Mouse (Mus musculus) erythroblast, embryonic 14.5 days (primary cell): ENCODE measurements around the gene Pdxp. TPM values are rescaled to one million over a fixed set of nuclear protein-coding genes. Genes with fewer than 3 reads are reported as not detected.

Experiments used
- H3K27me3 ChIP-seq: 2 replicates; pipeline ENCODE4 v1.6.1; 2012; ENCODE audit warnings: inconsistent platforms; ENCODE audit not compliant: control insufficient read depth
- H3K36me3 ChIP-seq: 2 replicates; pipeline ENCODE4 v1.6.1; 2012; ENCODE audit warnings: mild to moderate bottlenecking, inconsistent platforms; ENCODE audit not compliant: control insufficient read depth
- H3K4me1 ChIP-seq: 2 replicates; pipeline ENCODE4 v1.6.1; 2012; ENCODE audit warnings: inconsistent platforms; ENCODE audit not compliant: control insufficient read depth
- H3K4me3 ChIP-seq: replicated peaks from 2 replicates; pipeline ENCODE3; 2012; ENCODE audit warnings: moderate library complexity, mild to moderate bottlenecking, inconsistent platforms
- H3K9me3 ChIP-seq: 2 replicates; pipeline ENCODE4 v1.6.1; 2012; ENCODE audit warnings: low read length, inconsistent platforms, mixed read lengths; ENCODE audit not compliant: control insufficient read depth
- GATA1 ChIP-seq: IDR thresholded peaks from 2 replicates; pipeline ENCODE4 v1.6.1; 2012; ENCODE audit warnings: low read length, inconsistent platforms, mixed read lengths
- TAL1 ChIP-seq: IDR thresholded peaks from 3 replicates; pipeline ENCODE4 v1.6.1; 2012; ENCODE audit warnings: low read length, inconsistent platforms, mixed read lengths
- polyA plus RNA-seq: library from polyadenylated mRNA; stranded (reverse); fragments of >175 nt; gene quantifications from 2 replicates; pipeline ENCODE4 v1.2.3, GENCODE M21; 2012

The Pdxp gene
- polyA plus RNA-seq: 2.1 and 3.0 TPM in 2 replicates

DNA sequence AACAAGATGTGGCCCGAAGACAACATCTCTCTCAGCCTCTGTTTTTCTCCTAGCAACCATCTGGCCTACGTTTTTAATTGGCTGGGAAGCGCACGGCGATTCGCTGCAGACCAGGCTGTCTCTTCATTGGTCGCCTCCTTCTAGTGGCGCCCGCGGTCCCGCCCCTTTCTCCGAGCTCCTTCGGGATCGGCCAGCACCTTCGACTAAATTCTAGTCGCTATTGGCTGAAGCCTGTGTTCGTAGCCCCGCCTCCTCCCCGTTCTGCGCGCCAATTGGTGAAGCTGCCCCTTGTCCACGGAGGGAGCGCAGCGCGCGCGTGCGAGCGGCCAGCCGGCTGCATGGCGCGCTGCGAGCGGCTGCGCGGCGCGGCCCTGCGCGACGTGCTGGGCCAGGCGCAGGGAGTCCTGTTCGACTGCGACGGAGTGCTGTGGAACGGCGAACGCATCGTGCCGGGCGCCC lies at the start of gene Pdxp:
Pdxp (plus strand) TSS at position 288 of the 459 bp plus-strand sequence.
- H3K27me3 ChIP-seq: no peaks in the 10 kb centered on the region
- H3K9me3 ChIP-seq: no peaks in the 10 kb centered on the region
- TF ChIP-seq GATA1: no peak
- no peak for TF ChIP-seq TAL1
- H3K4me1 ChIP-seq: peaks cover 79% of the 10 kb centered on the region
- peak within 1 kb of the TSS; percentile 81 for H3K4me3 ChIP-seq
- peaks cover 57% of the 10 kb centered on the region for H3K36me3 ChIP-seq

DNA sequence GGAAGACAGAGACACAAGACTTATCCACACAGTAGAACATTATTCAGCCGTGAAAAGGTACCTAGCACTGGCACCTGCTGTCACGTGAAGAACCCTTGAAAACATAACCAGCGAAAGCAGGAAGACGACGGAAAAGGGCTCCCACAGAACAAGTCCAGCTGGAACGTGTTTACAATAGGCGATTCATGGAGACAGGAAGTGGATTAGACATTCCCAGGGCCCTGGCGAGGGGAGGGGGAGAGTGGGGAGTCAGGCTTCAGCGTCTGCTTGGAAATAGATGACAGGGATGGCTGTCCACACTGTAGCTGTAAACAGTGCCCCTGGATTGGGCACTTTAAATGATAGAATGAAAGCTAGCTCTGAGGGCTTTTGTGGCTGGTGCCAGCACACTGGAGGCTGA lies 45.3 kb upstream of the Pdxp start:
- Histone ChIP-seq H3K4me3 (no peak overlapping the region), H3K4me1 (peaks cover 14% of the 10 kb centered on the region), H3K36me3 (no peaks in the 10 kb centered on the region), H3K27me3 (peaks cover 18% of the 10 kb centered on the region), H3K9me3 (no peaks in the 10 kb centered on the region)
- TF ChIP-seq TAL1 (no peak), GATA1 (no peak)

DNA sequence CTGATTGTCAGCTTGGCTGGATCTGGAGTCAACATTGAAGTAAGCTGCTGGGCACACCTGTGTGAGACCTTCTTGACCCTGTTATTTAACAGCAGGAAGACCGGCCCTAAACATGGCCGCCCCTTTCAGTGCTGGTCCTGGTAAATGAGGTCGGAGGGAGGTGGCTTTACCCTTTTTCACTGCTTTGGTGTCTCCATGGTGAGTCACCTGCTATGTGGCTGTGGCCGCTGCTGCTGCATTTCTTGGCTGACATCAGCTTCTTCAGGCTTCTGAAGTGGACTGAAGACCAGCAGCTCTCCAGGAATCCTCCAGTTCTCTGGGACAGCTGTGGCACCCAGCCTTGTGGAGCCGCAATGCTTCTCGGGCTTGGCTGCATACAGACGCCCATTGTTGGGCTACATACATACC lies 44.9 kb upstream of the Pdxp start:
- H3K4me3 ChIP-seq: no peak overlapping the region
- no peaks in the 10 kb centered on the region for H3K9me3 ChIP-seq
- no peak for TF ChIP-seq GATA1
- TF ChIP-seq TAL1: no peak
- peaks cover 11% of the 10 kb centered on the region for H3K4me1 ChIP-seq
- peaks cover 15% of the 10 kb centered on the region for H3K27me3 ChIP-seq
- H3K36me3 ChIP-seq: no peaks in the 10 kb centered on the region

DNA sequence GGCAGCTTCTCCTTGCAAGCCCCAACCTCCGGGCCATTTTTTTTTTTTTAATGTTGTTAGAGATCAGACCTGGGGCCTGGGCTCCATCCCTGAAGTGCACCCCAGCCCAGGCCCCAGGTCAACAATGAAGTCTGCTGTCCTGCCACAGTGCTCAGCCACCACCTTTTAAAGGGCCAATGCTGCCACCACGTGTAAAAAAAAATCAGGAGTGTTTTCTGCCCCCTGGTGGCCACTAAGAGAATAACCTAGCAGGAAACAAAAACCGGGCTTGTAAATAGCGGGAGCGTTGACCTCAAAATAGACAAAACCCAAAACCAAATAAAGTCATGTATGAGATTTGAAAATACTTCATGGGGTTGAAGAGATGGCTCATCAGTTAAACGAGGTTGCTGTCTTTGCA lies 43.9 kb upstream of the Pdxp start:
- TF ChIP-seq TAL1: no peak
- peaks cover 11% of the 10 kb centered on the region for H3K27me3 ChIP-seq
- H3K9me3 ChIP-seq: no peaks in the 10 kb centered on the region
- no peaks in the 10 kb centered on the region for H3K36me3 ChIP-seq
- no peak overlapping the region for H3K4me3 ChIP-seq
- peaks cover 9% of the 10 kb centered on the region for H3K4me1 ChIP-seq

DNA sequence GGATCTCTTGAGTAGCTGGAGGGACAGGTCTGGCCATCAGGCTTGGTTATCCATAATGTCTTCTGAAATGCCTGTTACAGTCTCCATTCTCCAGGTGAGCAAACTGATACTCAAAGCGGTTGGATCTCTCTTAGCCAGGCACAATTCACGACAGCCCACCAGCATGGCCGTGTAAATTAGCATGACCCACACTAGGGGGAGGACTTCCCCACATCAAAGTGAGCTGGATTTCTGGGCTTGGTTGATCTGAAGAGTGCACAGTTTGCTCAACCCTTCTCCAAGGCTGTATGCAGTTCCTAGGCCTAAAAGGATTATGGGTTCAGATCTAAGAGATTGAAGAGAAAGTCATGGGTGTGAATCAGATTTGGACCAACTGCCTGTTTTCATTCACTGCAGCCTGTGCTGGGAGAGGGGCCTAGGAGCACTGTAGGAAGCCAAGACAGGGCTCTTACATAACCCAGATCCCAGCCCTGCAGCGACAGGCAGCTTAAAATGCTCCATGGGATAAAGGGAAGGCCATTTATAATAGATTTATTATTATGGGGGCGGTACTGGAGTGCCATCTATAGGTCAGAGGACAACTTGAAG lies 41.6 kb upstream of the Pdxp start:
- Histone ChIP-seq H3K36me3 (no peaks in the 10 kb centered on the region), H3K27me3 (no peaks in the 10 kb centered on the region), H3K4me3 (no peak overlapping the region), H3K4me1 (peaks cover 30% of the 10 kb centered on the region), H3K9me3 (no peaks in the 10 kb centered on the region)
- TF ChIP-seq GATA1 (no peak), TAL1 (no peak)

DNA sequence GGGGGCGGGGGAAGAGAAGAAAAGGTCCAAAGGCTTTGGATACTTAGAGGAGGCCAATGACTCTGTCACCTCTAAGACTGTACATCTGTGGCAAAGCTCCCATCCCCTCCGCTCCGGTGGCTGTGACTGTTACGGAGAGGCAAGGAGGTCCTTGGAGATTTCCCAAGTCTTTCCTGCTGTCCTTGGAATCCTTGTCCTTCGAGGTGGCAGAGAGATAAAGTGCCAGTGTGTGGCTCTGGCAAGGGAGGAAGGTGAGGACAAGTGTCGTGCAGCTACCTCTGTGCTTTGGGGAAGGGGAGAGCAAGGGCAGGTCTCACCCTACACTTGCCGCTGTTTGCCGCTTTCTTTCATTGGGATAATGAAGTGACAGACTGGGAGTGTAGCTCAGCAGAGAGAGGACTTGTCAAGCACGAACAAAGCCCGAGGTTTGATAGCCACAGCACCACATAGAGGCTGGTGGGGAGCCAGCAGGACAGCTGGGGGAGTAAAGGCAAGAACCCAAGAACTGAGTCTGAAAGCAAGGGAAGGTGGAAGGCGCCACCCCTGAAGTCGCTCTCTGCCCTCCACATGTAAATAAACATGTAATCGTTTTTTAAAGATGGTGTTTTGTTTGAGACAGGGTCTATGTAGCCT lies 39.8 kb upstream of the Pdxp start:
- no peaks in the 10 kb centered on the region for H3K27me3 ChIP-seq
- no peaks in the 10 kb centered on the region for H3K9me3 ChIP-seq
- peaks cover 42% of the 10 kb centered on the region for H3K4me1 ChIP-seq
- no peaks in the 10 kb centered on the region for H3K36me3 ChIP-seq
- no peak overlapping the region for H3K4me3 ChIP-seq
- TF ChIP-seq TAL1 (no peak), GATA1 (no peak)

DNA sequence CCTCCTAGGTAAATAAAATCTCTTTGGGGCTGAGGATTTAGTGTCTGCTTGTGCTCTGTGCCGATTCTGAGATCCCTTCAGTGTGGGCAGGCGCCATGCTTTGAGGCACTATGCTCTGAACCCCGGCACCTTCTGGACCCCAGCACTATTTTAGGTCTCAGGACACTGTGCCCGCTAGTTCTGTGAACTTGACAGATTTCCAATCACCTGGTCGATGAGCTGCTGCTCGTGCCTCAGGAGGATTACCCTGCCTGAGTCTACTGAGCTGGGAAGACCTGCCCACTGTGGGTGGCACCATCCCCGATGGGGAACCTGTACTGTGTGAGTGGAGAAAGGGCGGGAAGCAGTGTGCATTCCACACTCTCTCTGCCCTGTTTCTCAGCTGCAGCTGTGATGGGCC lies 38.7 kb upstream of the Pdxp start:
- no peaks in the 10 kb centered on the region for H3K9me3 ChIP-seq
- H3K4me1 ChIP-seq: peaks cover 49% of the 10 kb centered on the region
- H3K4me3 ChIP-seq: no peak overlapping the region
- H3K36me3 ChIP-seq: peaks cover 5% of the 10 kb centered on the region
- no peak for TF ChIP-seq TAL1
- no peak for TF ChIP-seq GATA1
- no peaks in the 10 kb centered on the region for H3K27me3 ChIP-seq

DNA sequence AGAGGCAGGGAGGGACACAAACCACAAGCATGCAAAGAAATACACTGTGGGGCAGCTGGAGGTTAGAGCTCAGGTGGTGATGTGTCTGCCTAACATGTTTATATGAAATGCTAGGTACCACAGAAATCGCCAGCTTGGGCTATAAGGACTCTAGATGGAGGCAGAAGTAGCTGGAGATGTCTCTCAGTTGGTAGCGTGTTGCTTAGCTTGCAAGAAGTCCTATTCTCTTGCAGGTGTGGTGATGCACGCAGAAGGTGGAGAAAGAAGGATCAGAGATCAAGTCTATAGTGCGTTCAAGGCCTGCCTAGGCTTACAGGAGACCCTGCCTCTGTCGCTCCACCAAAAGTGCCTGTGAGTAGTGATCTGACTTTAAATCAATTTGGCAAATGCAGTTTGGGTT lies 38.2 kb upstream of the Pdxp start:
- H3K4me3 ChIP-seq: no peak overlapping the region
- H3K4me1 ChIP-seq: peaks cover 49% of the 10 kb centered on the region
- H3K36me3 ChIP-seq: peaks cover 10% of the 10 kb centered on the region
- H3K27me3 ChIP-seq: no peaks in the 10 kb centered on the region
- no peak for TF ChIP-seq GATA1
- TF ChIP-seq TAL1: no peak
- no peaks in the 10 kb centered on the region for H3K9me3 ChIP-seq

DNA sequence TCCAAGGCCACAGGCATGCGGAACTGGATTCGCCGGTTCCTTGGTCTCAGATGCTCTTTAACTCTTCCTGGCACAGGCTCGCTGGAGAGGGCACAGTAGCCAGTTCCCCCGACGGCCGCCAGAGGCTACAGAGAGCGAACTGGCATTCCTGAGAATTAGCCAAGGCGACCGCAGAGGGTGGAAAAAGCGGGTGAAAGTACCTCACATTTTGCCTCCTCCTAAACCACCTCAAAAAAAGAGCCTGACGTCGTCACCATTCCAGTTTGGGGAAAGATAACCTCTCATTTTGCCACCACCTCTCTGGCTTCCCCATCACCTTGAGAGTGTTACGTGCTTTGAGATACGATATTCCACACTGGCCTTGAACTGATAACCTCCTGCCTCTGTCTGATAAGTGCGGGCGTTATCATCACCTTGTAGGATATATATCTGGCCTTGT lies 37.4 kb upstream of the Pdxp start:
- Histone ChIP-seq H3K9me3 (no peaks in the 10 kb centered on the region), H3K4me3 (peak overlapping the region; percentile 77), H3K27me3 (no peaks in the 10 kb centered on the region), H3K36me3 (peaks cover 18% of the 10 kb centered on the region), H3K4me1 (peaks cover 49% of the 10 kb centered on the region)
- TF ChIP-seq TAL1 (peak; percentile 48; the same call in 2 of the 3 replicates), GATA1 (peak; percentile 63)
